Mouse (Mus musculus) megakaryocyte, adult 5-6 weeks (primary cell): Measurements from ENCODE around the gene Zcchc7. TPM values are rescaled to one million over a fixed set of nuclear protein-coding genes. Genes with fewer than 3 reads are reported as not detected.

Experiments used
- total RNA-seq, 2 experiments: library from RNA; stranded (forward) in 1 of 2; stranded (reverse) in 1 of 2; fragments of 153-499, 151-499 nt in 1 of 2; fragments of 221-1000, 200-1000 nt in 1 of 2; gene quantifications; 2 replicates each; pipeline versions ENCODE4 v1.2.3 to v1.2.4; 2015 to 2017

The Zcchc7 gene
- total RNA-seq, 2 experiments from 2014 or later: 30.9 to 113 TPM

Other genes starting within 250 kb of the Zcchc7 start
- 0.04 and 0.07 TPM in 2 replicates for gene Pax5, start 45.4 kb upstream of the Zcchc7 start, total RNA-seq (2015)
- not detected in 2 replicates for gene Pax5, start 45.4 kb upstream of the Zcchc7 start, total RNA-seq (2017)
- gene Grhpr, start 225.5 kb downstream of the Zcchc7 start, total RNA-seq (2015): 6.5 and 7.0 TPM in 2 replicates
- 2.7 and 2.8 TPM in 2 replicates for gene Grhpr, start 225.5 kb downstream of the Zcchc7 start, total RNA-seq (2017)